Mouse (Mus musculus) neural tube, embryonic 14.5 days (tissue): ENCODE measurements around the gene Pafah1b2. TPM values are rescaled to one million over a fixed set of nuclear protein-coding genes. Genes with fewer than 3 reads are reported as not detected.
A peak's percentile ranks its signal among the peaks of the same experiment; 100 is the strongest.

Source experiments
- ATAC-seq: fragments of 200-750 bp; cut with Nextera tagmentation; 2 replicates; pipeline ENCODE4 v1.8.0; 2017; ENCODE audit warnings: low read depth, mild to moderate bottlenecking, moderate TSS enrichment, moderate library complexity
- H3K27ac ChIP-seq: fragments of 300-500 bp; sonication (generic); 2 replicates; pipeline ENCODE4 v1.5.1; 2014; ENCODE audit warnings: low read depth, mild to moderate bottlenecking, control low read depth, low read length, moderate library complexity, mixed read lengths
- H3K27me3 ChIP-seq: fragments of 300-500 bp; sonication (generic); 2 replicates; pipeline ENCODE4 v1.6.1; 2014; ENCODE audit warnings: low read length; ENCODE audit not compliant: control insufficient read depth, insufficient read depth
- H3K36me3 ChIP-seq: fragments of 300-500 bp; sonication (generic); 2 replicates; pipeline ENCODE4 v1.6.1; 2014; ENCODE audit warnings: low read length, mixed read lengths; ENCODE audit not compliant: control insufficient read depth, insufficient read depth
- H3K4me1 ChIP-seq: fragments of 300-500 bp; sonication (generic); 2 replicates; pipeline ENCODE4 v1.6.1; 2014; ENCODE audit warnings: low read length; ENCODE audit not compliant: control insufficient read depth, insufficient read depth
- H3K4me2 ChIP-seq: fragments of 300-500 bp; sonication (generic); 2 replicates; pipeline ENCODE4 v1.6.1; 2014; ENCODE audit warnings: mild to moderate bottlenecking, low read depth, low read length, control low read depth
- H3K4me3 ChIP-seq: fragments of 300-500 bp; sonication (generic); 2 replicates; pipeline ENCODE4 v1.5.1; 2014; ENCODE audit warnings: low read depth, low read length, control low read depth, mixed read lengths
- H3K9ac ChIP-seq: fragments of 300-500 bp; sonication (generic); replicated peaks from 2 replicates; pipeline ENCODE4 v1.6.1; 2014; ENCODE audit warnings: low read depth, mild to moderate bottlenecking, control low read depth, low read length, mixed read lengths
- H3K9me3 ChIP-seq: fragments of 300-500 bp; sonication (generic); 2 replicates; pipeline ENCODE4 v1.6.1; 2016; ENCODE audit warnings: low read length; ENCODE audit not compliant: control insufficient read depth
- WGBS: fragments of 180-500 bp; shearing (Covaris S2); extraction: QIAGEN DNeasy Blood & Tissue Kit; methylation state at CpG from one replicate; pipeline ENCODE4 v1.1.7; 2014; 5-methylcytosine and 5-hydroxymethylcytosine counted together
- polyA plus RNA-seq: library from polyadenylated mRNA; unstranded; fragments of >200 nt; fragmentation: Nextera tagmentation; extraction: Ambion mirVana; gene quantifications from 2 replicates; pipeline ENCODE4 v1.2.1, GENCODE M21; 2014

Pafah1b2 gene
- polyA plus RNA-seq, 1 experiment from 2014 or later: 318 TPM

DNA sequence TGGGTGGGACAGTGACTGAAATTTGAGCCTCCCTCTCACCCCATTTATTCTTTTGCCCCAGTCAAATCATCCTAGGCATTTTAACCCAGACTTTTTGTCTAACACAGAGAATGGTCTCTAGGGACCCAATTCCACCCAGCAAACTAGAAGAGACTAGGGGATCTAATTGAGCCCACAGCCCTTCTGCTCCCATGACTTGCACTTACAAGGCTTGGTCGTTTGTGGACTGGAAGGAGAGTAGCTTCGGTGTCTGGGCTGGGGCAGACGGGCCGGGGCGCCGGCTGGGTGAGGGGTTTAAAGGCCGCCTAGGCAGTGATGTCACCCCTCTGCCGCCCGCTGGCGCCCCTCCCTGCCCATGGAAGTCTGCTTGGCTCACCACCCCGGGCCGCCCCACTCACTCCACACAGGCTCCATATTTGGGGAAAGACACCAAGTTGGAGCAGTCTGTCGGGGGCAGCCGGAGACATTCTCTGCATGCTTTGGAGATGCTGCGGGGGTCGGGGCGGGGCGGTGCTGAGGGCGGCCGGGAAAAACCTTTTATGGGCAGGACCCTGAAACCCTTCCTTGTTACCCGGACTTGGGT lies 76.8 kb downstream of the Pafah1b2 start, which contains the start of gene Tagln:
Tagln (minus strand) TSS at position 431 of the 583 bp plus-strand sequence.
- H3K4me1 ChIP-seq: no peaks in the 10 kb centered on the region
- WGBS: 9% methylated on average over 21 of the region's 21 CpGs
- H3K27ac ChIP-seq: no peak within 1 kb of the TSS
- peaks cover 14% of the 10 kb centered on the region for H3K36me3 ChIP-seq
- H3K9me3 ChIP-seq: no peaks in the 10 kb centered on the region
- ATAC-seq: 0 out of 2 replicates have a peak, but pooled peaks have one; percentile 56
- no peak within 1 kb of the TSS for H3K4me3 ChIP-seq
- H3K9ac ChIP-seq: no peak within 1 kb of the TSS
- H3K4me2 ChIP-seq: peak within 1 kb of the TSS; percentile 19; the same call in 1 of the 2 replicates
- H3K27me3 ChIP-seq: no peaks in the 10 kb centered on the region

DNA sequence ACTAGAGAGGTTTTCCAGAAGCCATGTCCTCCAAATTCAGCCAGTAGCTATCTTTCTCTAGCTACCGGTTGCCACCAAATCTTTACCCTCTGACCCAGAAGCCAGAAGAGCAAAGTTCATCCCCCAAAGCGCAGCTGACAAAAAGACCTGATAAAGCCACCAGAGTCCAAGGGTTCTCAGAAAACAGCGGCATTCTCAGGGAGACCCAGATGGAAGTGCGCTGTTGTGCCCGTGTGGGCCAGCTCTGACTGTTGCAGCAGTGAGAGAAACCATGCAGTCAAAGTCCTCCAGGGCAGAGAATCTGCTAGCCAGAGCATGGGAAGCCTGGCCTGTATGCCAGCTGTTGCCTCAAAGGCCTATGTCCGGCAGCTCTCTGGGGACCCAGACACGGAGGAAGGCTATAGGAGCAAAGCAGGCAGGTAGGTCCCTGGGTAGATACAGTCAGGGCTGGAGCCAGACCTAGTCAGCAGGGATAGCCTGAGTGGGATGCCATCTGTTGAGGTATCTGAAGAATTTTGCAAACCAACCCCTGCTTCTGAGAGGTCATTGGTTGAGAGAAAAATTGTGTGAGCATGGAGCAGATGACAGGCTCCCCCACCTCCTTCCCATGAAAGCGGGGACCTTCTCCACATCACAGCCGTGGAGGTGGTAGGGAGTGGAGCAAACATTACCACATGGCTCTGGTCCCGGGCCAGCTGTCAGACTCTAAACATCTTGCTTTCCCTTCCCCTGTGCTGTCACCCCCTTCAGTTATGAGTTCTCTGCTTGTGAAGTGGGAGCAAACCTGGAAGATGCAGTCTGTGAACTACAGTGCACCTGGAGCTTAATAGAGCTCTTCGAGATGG lies 79.7 kb downstream of the Pafah1b2 start:
- no peak for ATAC-seq
- H3K4me3 ChIP-seq: no peak overlapping the region
- no peak overlapping the region for H3K4me2 ChIP-seq
- no peaks in the 10 kb centered on the region for H3K4me1 ChIP-seq
- peaks cover 13% of the 10 kb centered on the region for H3K36me3 ChIP-seq
- no peak overlapping the region for H3K9ac ChIP-seq
- no peak overlapping the region for H3K27ac ChIP-seq
- 80% methylated on average over 11 of the region's 11 CpGs for WGBS
- H3K9me3 ChIP-seq: no peaks in the 10 kb centered on the region
- no peaks in the 10 kb centered on the region for H3K27me3 ChIP-seq

DNA sequence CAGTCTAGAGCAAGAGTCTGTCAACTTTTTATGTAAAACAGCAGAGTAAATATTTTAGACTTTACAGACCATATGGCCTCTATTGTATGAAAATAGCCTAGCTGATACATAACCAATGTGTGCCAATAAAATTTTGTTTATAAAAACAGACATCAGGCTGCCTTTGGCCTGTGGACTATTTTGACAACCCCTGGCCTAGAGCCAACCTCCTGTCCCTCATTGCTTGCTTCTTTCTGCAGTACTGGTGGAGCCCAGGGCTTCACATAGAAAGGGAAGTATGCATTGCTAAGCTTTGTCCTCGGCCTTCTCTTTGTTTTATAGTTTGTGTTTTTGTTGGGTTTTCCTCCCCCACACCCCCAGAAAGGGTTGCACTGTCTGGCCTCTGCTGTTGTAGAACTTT lies 80.5 kb downstream of the Pafah1b2 start:
- Histone ChIP-seq H3K9me3 (no peaks in the 10 kb centered on the region), H3K4me3 (no peak overlapping the region), H3K27ac (no peak overlapping the region), H3K4me1 (no peaks in the 10 kb centered on the region), H3K4me2 (no peak overlapping the region), H3K27me3 (no peaks in the 10 kb centered on the region), H3K9ac (no peak overlapping the region), H3K36me3 (peaks cover 21% of the 10 kb centered on the region)
- no peak for ATAC-seq
- 64% methylated on average over 1 of the region's 1 CpGs for WGBS

GRCm38 (mm10) chr9:45929285-45929684 lies 83.2 kb downstream of the Pafah1b2 start:
- H3K27ac ChIP-seq: no peak overlapping the region
- no peak overlapping the region for H3K9ac ChIP-seq
- H3K4me1 ChIP-seq: no peaks in the 10 kb centered on the region
- no peak for ATAC-seq
- no peak overlapping the region for H3K4me3 ChIP-seq
- WGBS: 96% methylated on average over 5 of the region's 5 CpGs
- no peaks in the 10 kb centered on the region for H3K27me3 ChIP-seq
- peaks cover 33% of the 10 kb centered on the region for H3K36me3 ChIP-seq
- H3K9me3 ChIP-seq: no peaks in the 10 kb centered on the region
- no peak overlapping the region for H3K4me2 ChIP-seq

DNA sequence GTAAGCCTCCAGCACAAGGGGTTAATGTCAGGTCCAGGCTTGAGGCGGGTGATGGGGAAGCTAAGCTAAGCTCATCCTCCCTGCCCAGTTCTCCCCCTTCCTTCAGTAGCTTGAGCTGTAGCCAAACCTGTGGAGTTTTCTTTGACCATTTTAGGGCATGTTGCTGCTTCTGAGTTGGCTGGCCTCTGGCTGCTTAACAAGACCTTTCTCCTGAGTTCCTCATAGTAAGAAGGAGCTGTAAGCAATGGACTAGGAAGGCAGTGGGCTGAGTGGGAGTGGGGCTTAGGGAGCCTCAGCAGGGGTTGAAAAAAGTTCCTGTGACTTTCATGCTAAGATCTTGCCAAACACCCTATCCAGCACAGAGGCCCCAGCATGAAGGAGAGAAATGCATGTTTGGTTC lies 92.6 kb downstream of the Pafah1b2 start:
- no peak overlapping the region for H3K4me2 ChIP-seq
- 42% methylated on average over 1 of the region's 1 CpGs for WGBS
- H3K9ac ChIP-seq: no peak overlapping the region
- 0 out of 2 replicates have a peak, but pooled peaks cover 4% of the 10 kb centered on the region for H3K4me1 ChIP-seq
- ATAC-seq: no peak
- peaks cover 59% of the 10 kb centered on the region for H3K36me3 ChIP-seq
- no peak overlapping the region for H3K27ac ChIP-seq
- H3K4me3 ChIP-seq: no peak overlapping the region
- no peaks in the 10 kb centered on the region for H3K9me3 ChIP-seq
- no peaks in the 10 kb centered on the region for H3K27me3 ChIP-seq

DNA sequence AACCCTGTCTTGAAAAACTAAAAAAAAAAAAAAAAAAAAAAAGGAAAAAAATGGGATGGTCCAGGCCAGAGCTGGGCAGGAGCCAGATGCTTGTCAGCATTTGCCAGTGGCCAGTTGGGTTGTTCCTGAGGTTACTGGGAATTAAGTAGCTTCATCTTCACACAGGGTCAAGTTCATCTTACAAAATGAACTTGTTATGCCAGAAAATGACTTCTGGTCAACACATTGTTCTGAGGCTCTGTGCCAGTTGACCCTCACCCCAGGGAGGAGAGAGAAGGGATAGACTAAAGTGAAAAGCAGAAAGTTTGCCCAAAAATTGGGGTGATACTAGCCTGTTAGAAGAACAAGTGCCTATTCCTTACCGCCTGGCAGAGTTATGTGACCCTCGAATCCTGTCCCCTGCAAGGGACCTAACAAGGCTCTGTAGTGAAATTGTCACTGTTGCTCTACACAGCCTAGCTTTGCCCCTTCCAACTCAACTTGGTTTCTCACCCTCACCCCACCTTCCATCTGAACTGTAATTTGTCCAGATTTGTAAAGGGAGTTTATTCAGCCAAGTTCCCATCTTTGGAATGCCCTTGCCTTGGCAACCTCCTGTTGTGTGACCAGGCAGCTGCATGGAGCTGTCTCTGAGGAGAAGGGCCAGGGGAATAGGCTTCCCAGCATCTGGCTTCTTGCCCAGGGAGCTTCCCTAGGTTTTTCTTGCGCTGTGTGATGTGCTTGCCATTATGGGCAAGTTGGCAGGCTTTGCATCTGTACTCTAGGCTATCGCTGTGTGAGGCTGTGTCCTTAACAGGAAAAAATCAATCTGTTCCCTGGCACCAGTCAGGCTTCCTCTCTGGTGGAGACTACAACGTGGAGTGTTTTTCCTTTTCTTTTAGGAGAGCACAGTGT lies 95.2 kb downstream of the Pafah1b2 start:
- no peak overlapping the region for H3K4me2 ChIP-seq
- H3K27me3 ChIP-seq: no peaks in the 10 kb centered on the region
- 68% methylated on average over 5 of the region's 5 CpGs for WGBS
- H3K9ac ChIP-seq: no peak overlapping the region
- H3K36me3 ChIP-seq: peaks cover 72% of the 10 kb centered on the region
- peak; percentile 90 for ATAC-seq
- H3K4me1 ChIP-seq: 0 out of 2 replicates have a peak, but pooled peaks cover 4% of the 10 kb centered on the region
- no peaks in the 10 kb centered on the region for H3K9me3 ChIP-seq
- H3K27ac ChIP-seq: peak overlapping the region; percentile 55; the same call in 1 of the 2 replicates
- no peak overlapping the region for H3K4me3 ChIP-seq

DNA sequence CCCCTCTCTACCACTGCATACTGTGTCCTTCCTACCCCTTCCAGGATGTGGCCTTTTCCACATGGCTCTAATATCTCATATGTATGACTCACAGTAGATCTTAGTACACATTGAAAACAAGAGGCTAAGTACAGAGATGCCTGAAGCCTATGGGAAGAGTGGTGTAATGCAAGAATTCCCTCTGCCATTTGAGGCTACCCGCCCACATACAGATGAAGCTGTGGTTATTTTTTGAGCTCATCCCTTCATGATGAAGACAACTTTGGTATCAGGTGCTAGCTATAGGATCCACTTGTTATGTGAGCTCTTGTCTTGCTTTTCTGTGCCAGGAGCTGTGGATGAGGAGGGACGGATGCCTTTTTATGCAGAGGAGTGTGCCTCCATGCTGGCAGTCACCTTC lies 96.8 kb downstream of the Pafah1b2 start:
- 0 out of 2 replicates have a peak, but pooled peaks cover 4% of the 10 kb centered on the region for H3K4me1 ChIP-seq
- ATAC-seq: no peak
- H3K36me3 ChIP-seq: peaks cover 77% of the 10 kb centered on the region
- 98% methylated on average over 2 of the region's 2 CpGs for WGBS
- no peak overlapping the region for H3K9ac ChIP-seq
- no peak overlapping the region for H3K4me2 ChIP-seq
- H3K27me3 ChIP-seq: no peaks in the 10 kb centered on the region
- no peak overlapping the region for H3K4me3 ChIP-seq
- no peaks in the 10 kb centered on the region for H3K9me3 ChIP-seq
- no peak overlapping the region for H3K27ac ChIP-seq
